Mouse (Mus musculus) kidney, embryonic 14.5 days (tissue): ENCODE measurements around the gene AI854703. TPM values are rescaled to one million over a fixed set of nuclear protein-coding genes. Genes with fewer than 3 reads are reported as not detected.
A peak's percentile ranks its signal among the peaks of the same experiment; 100 is the strongest.

Source experiments
- ATAC-seq: fragments of 200-750 bp; cut with Nextera tagmentation; 2 replicates; pipeline ENCODE4 v1.8.0; 2017; ENCODE audit warnings: moderate number of reproducible peaks, mild to moderate bottlenecking, moderate TSS enrichment, moderate library complexity; ENCODE audit not compliant: low FRiP score, low TSS enrichment
- H3K27ac ChIP-seq: fragments of 300-500 bp; sonication (generic); 2 replicates; pipeline ENCODE4 v1.5.1; 2014; ENCODE audit warnings: low read depth, mild to moderate bottlenecking, low read length, moderate library complexity, mixed read lengths
- H3K27me3 ChIP-seq: fragments of 300-500 bp; sonication (generic); 2 replicates; pipeline ENCODE4 v1.6.1; 2014; ENCODE audit warnings: mild to moderate bottlenecking, low read length; ENCODE audit not compliant: control insufficient read depth, insufficient read depth
- H3K36me3 ChIP-seq: fragments of 300-500 bp; sonication (generic); 2 replicates; pipeline ENCODE4 v1.6.1; 2014; ENCODE audit warnings: low read length, mixed read lengths; ENCODE audit not compliant: control insufficient read depth, insufficient read depth
- H3K4me1 ChIP-seq: fragments of 300-500 bp; sonication (generic); 2 replicates; pipeline ENCODE4 v1.6.1; 2014; ENCODE audit warnings: low read length, mixed read lengths; ENCODE audit not compliant: control insufficient read depth, insufficient read depth
- H3K4me2 ChIP-seq: fragments of 300-500 bp; sonication (generic); replicated peaks from 2 replicates; pipeline ENCODE4 v1.6.1; 2014; ENCODE audit warnings: low read depth, mild to moderate bottlenecking, low read length
- H3K4me3 ChIP-seq: fragments of 300-500 bp; sonication (generic); 2 replicates; pipeline ENCODE4 v1.5.1; 2014; ENCODE audit warnings: mild to moderate bottlenecking, low read length
- H3K9ac ChIP-seq: fragments of 300-500 bp; sonication (generic); 2 replicates; pipeline ENCODE4 v1.6.1; 2014; ENCODE audit warnings: low read depth, mild to moderate bottlenecking, low read length, moderate library complexity
- H3K9me3 ChIP-seq: fragments of 300-500 bp; sonication (generic); 2 replicates; pipeline ENCODE4 v1.6.1; 2016; ENCODE audit warnings: low read length; ENCODE audit not compliant: control insufficient read depth
- WGBS: fragments of 180-500 bp; shearing (Covaris S2); extraction: QIAGEN DNeasy Blood & Tissue Kit; methylation state at CpG from one replicate; pipeline ENCODE4 v1.1.7; 2014; 5-methylcytosine and 5-hydroxymethylcytosine counted together
- polyA plus RNA-seq: library from polyadenylated mRNA; unstranded; fragments of >200 nt; fragmentation: Nextera tagmentation; extraction: Ambion mirVana; gene quantifications from 2 replicates; pipeline ENCODE4 v1.2.1, GENCODE M21; 2014

Gene AI854703
- polyA plus RNA-seq, 1 experiment from 2014 or later: 1.4 TPM

GRCm38 (mm10) chr6:48626984-48627383 lies 420 bp downstream of the AI854703 start:
- H3K27ac ChIP-seq: no peak overlapping the region
- H3K9me3 ChIP-seq: no peaks in the 10 kb centered on the region
- peak overlapping the region; percentile 36; the same call in 1 of the 2 replicates for H3K9ac ChIP-seq
- no peak for ATAC-seq
- no peaks in the 10 kb centered on the region for H3K36me3 ChIP-seq
- H3K4me1 ChIP-seq: peaks cover 22% of the 10 kb centered on the region
- WGBS: under 1% methylated on average over 32 of the region's 32 CpGs
- peaks cover 10% of the 10 kb centered on the region for H3K27me3 ChIP-seq
- peak overlapping the region; percentile 47 for H3K4me3 ChIP-seq
- H3K4me2 ChIP-seq: peak overlapping the region; percentile 73

GRCm38 (mm10) chr6:48627511-48627924 lies 954 bp downstream of the AI854703 start:
- H3K9me3 ChIP-seq: no peaks in the 10 kb centered on the region
- no peak for ATAC-seq
- no peaks in the 10 kb centered on the region for H3K36me3 ChIP-seq
- H3K27ac ChIP-seq: no peak overlapping the region
- peak overlapping the region; percentile 73 for H3K4me2 ChIP-seq
- H3K4me1 ChIP-seq: peaks cover 22% of the 10 kb centered on the region
- 6% methylated on average over 7 of the region's 7 CpGs for WGBS
- peaks cover 10% of the 10 kb centered on the region for H3K27me3 ChIP-seq
- H3K9ac ChIP-seq: peak overlapping the region; percentile 36; the same call in 1 of the 2 replicates
- peak overlapping the region; percentile 47 for H3K4me3 ChIP-seq

GRCm38 (mm10) chr6:48628377-48628776 lies 1.8 kb downstream of the AI854703 start:
- Histone ChIP-seq H3K27ac (no peak overlapping the region), H3K4me2 (no peak overlapping the region), H3K36me3 (no peaks in the 10 kb centered on the region), H3K4me1 (peaks cover 22% of the 10 kb centered on the region), H3K27me3 (peaks cover 10% of the 10 kb centered on the region), H3K4me3 (no peak overlapping the region), H3K9ac (0 out of 2 replicates have a peak overlapping the region, but pooled peaks have one; percentile 51), H3K9me3 (no peaks in the 10 kb centered on the region)
- ATAC-seq: no peak; the same call in 1 of the 2 replicates
- WGBS: 65% methylated on average over 3 of the region's 3 CpGs

- ATAC-seq: peak; percentile 24; the same call in 1 of the 2 replicates
- Histone ChIP-seq H3K9ac (peak overlapping the region; percentile 51), H3K36me3 (no peaks in the 10 kb centered on the region), H3K4me2 (peak overlapping the region; percentile 89), H3K4me1 (peaks cover 22% of the 10 kb centered on the region), H3K9me3 (no peaks in the 10 kb centered on the region), H3K27me3 (peaks cover 10% of the 10 kb centered on the region), H3K4me3 (peak overlapping the region; percentile 43), H3K27ac (no peak overlapping the region)
- WGBS: 7% methylated on average over 54 of the region's 54 CpGs
Observed at GRCm38 (mm10) chr6:48628808-48629660, 2.5 kb downstream of the AI854703 start.

GRCm38 (mm10) chr6:48629661-48630034 lies 3.1 kb downstream of the AI854703 start:
- Histone ChIP-seq H3K4me2 (peak overlapping the region; percentile 89), H3K27ac (no peak overlapping the region), H3K4me1 (peaks cover 22% of the 10 kb centered on the region), H3K36me3 (no peaks in the 10 kb centered on the region), H3K9me3 (no peaks in the 10 kb centered on the region), H3K9ac (peak overlapping the region; percentile 51), H3K4me3 (peak overlapping the region; percentile 43), H3K27me3 (peaks cover 10% of the 10 kb centered on the region)
- peak; percentile 50 for ATAC-seq
- 7% methylated on average over 13 of the region's 13 CpGs for WGBS

- Histone ChIP-seq H3K4me3 (no peak overlapping the region), H3K27me3 (peaks cover 10% of the 10 kb centered on the region), H3K27ac (no peak overlapping the region), H3K9me3 (no peaks in the 10 kb centered on the region), H3K36me3 (no peaks in the 10 kb centered on the region), H3K4me2 (no peak overlapping the region), H3K9ac (no peak overlapping the region), H3K4me1 (peaks cover 22% of the 10 kb centered on the region)
- ATAC-seq: no peak
- WGBS: 95% methylated on average over 8 of the region's 8 CpGs
Observed at GRCm38 (mm10) chr6:48630831-48631230, 4.3 kb downstream of the AI854703 start.

GRCm38 (mm10) chr6:48635105-48635504 lies 8.5 kb downstream of the AI854703 start:
- no peak for ATAC-seq
- 90% methylated on average over 2 of the region's 2 CpGs for WGBS
- H3K27ac ChIP-seq: no peak overlapping the region
- H3K4me3 ChIP-seq: no peak overlapping the region
- H3K4me1 ChIP-seq: no peaks in the 10 kb centered on the region
- H3K9me3 ChIP-seq: no peaks in the 10 kb centered on the region
- no peaks in the 10 kb centered on the region for H3K27me3 ChIP-seq
- H3K4me2 ChIP-seq: no peak overlapping the region
- no peaks in the 10 kb centered on the region for H3K36me3 ChIP-seq
- no peak overlapping the region for H3K9ac ChIP-seq

- no peaks in the 10 kb centered on the region for H3K4me1 ChIP-seq
- H3K36me3 ChIP-seq: no peaks in the 10 kb centered on the region
- H3K27me3 ChIP-seq: no peaks in the 10 kb centered on the region
- no peaks in the 10 kb centered on the region for H3K9me3 ChIP-seq
- no peak overlapping the region for H3K4me2 ChIP-seq
- WGBS: 70% methylated on average over 6 of the region's 6 CpGs
- H3K27ac ChIP-seq: no peak overlapping the region
- no peak overlapping the region for H3K9ac ChIP-seq
- H3K4me3 ChIP-seq: no peak overlapping the region
- no peak for ATAC-seq
Observed at GRCm38 (mm10) chr6:48636515-48636914, 10.0 kb downstream of the AI854703 start.

GRCm38 (mm10) chr6:48637811-48638500 lies 11.4 kb downstream of the AI854703 start:
- WGBS: 73% methylated on average over 6 of the region's 6 CpGs
- H3K36me3 ChIP-seq: no peaks in the 10 kb centered on the region
- H3K4me2 ChIP-seq: no peak overlapping the region
- H3K4me1 ChIP-seq: no peaks in the 10 kb centered on the region
- no peak overlapping the region for H3K9ac ChIP-seq
- ATAC-seq: no peak
- H3K4me3 ChIP-seq: no peak overlapping the region
- no peak overlapping the region for H3K27ac ChIP-seq
- H3K27me3 ChIP-seq: no peaks in the 10 kb centered on the region
- no peaks in the 10 kb centered on the region for H3K9me3 ChIP-seq
